Mouse (Mus musculus): ENCODE results near the gene Fam204a. TPM values are rescaled to one million over a fixed set of nuclear protein-coding genes. Genes with fewer than 3 reads are reported as not detected.

Fam204a gene
- total RNA-seq, 2 experiments from 2014 or later, result 35.1 to 43.2 TPM

DNA sequence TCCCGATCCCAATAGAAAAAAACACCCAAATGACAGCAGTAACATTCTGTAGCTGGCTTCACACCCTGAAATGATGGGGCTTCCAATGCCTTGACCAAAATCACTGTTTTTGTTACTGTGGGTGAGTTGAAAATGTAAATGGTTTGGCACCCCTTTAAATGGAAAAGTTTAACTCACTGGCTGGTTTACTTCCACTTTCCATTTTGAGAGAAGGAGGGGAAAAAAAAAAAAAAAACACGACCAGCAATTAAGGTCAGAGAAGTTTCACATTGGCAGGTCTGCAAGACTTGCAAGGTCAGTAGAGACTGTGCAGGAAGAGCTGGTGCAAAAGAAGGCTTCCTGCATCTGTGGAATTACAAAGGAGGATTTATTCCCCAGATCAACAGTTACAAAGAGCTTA is 61.1 kb downstream of the Fam204a start:
- DNase-seq (ENCODE audit: low spot score in 2 of 2), result no peak

DNA sequence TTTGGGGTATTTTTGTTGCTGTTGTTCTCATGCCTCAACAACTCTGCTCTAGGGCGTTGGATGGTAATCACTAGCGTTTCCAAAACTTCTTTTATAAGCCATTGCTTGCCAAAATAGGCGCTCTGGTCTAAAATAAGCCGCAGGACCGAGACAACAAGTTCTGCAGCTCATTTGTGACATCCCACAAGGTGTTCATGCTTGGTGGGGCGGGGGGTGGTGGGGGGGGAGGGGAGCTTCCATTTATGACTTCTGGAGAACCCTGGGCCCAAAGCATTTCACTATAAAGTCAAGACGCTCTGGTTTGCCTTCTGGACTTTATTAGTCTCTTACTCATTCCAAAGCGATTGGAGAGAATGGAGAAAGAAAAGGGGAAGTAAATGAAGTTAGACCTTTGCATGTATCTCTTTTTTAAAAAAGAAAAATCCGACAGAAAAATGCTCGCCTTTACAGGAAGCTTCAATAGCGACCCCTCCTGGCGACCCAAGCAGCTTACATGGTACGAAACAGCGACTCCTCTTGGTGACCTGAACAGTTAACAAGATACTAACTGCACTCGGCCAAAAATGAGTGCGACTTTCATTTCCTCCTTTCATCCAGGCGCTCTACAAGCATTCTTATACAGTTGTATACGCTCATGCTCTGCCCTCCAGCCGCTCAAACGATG is 65.8 kb downstream of the Fam204a start:
- DNase-seq (ENCODE audit: low spot score in 2 of 2), result peak; percentile 42 to 58

- DNase-seq (ENCODE audit: low spot score in 2 of 2), result no peak
Measured at GRCm38 (mm10) chr19:60159827-60160226, 66.7 kb downstream of the Fam204a start.

GRCm38 (mm10) chr19:60155266-60155665 is 71.2 kb downstream of the Fam204a start:
- DNase-seq (ENCODE audit: low spot score in 2 of 2), result no peak

- no peak for DNase-seq (ENCODE audit: low spot score in 2 of 2)
Measured at GRCm38 (mm10) chr19:60153096-60153495, 73.4 kb downstream of the Fam204a start.

DNA sequence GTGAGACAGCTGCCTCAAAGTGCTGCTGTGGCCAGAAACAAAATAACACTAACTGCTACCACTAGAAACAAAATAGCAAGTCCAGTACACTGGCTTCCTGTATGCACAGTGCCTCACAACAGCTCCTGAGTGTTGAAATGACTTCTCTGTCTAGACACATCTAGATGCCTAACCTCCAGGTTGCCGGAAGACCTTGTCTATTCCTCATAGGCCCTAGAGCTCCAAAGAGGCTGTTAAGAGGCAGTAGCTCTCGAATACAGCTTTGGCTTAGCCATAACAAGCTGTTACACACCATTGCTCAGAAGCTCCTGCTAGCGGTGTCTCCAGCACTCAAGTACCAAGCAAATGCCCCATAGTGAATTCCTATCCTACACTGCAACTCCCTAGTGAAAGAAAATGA is 76.4 kb downstream of the Fam204a start:
- DNase-seq (ENCODE audit: low spot score in 2 of 2), result no peak

DNA sequence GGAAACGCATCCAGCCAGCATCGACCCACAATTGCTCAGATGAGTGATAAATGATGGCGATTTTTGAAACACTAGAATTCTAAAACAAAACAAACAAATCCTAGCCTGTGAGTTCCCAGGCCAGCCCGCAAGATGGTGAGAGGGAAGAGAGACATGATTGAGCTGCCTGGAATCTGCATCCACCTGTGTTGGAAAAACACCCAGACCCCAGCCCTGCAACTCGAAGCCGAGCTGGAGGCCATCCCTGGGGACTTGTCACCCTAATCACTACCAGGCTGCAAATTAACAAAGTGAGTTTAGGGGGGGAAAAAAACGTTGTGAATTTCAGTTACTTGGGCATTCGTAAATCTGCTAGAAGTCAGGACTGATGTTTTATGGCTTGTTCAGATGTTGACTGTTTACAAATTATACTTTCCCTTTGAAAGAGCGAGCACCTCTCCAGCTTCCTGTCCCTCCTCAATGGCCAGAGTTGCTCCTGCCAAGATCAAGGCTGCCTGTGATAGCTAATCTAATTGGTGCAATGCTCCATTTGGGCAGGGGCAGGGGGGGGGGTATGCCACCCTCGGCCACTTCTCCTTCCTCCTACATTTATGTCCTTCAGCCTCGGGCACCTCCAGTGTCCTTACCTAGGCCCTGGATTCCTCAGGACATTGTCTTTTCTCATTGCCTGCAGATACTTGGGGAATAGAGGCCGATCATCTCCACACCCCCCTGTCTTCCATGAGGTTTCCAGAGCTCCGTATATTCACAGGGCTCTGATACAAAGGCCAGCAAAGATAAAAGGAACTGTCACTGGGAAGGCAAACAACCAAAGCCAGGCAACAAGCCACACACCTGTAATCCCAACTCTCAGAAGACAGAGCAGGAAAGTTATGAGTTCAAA is 77.2 kb downstream of the Fam204a start:
- DNase-seq (ENCODE audit: low spot score in 2 of 2), result no peak

Other genes starting within 250 kb of the Fam204a start
- under 1 TPM; 0.29 to 0.75 TPM for gene Prlhr, start 241.6 kb upstream of the Fam204a start, total RNA-seq (2021)